In the genomic region with DNA sequence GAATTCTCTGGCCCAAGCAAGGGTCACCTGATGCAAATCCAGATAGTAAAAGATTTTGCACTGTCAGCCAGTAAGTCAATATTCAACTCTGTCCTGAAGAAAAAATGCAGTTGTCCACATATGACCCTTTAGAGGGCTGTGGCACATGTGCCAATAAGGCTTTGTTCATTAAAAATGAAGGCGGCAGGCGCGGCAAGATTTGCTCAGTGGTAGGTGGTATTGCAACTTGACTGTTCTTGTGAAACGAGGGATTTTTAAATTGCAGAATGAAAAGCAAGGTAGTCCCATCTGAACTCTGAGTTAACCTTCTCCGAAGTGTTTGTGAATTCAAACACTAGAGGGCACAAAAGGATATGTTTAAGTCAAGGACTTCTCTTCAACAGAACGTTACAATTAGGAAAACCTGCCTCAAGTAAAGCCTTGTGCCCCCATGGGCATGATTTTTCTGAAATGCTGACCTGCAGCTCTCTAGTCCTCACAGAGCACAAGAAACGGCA, we compare ENCODE assay signal across 9 mouse cellular contexts.
DNase-seq lines count a peak whose midpoint lies in the region; ATAC-seq and TF ChIP-seq lines count a peak whose summit lies in the region.
"Had no signal": no experiment of that assay in that cellular context is flagged by ENCODE, and none has a peak within 500 bp of the region (broad histone marks: within the 10 kb centered on the region; RNA-seq: fewer than 3 reads in every experiment).

No protein-coding gene starts in this region.

- no peaks in the 10 kb centered on the region for H3K36me3 ChIP-seq in heart, embryonic 16.5 days (ENCODE audit: control insufficient read depth, insufficient read depth)
- H3K36me3 ChIP-seq in kidney, adult 2 months (ENCODE audit: control insufficient read depth, insufficient read depth, low read length), result no peaks in the 10 kb centered on the region
- no peaks in the 10 kb centered on the region for H3K36me3 ChIP-seq in midbrain, embryonic 14.5 days (ENCODE audit: control insufficient read depth, insufficient read depth, low read length)
- H3K36me3 ChIP-seq in thymus, adult 2 months (ENCODE audit: control insufficient read depth, insufficient read depth, low read length), result no peaks in the 10 kb centered on the region
- H3K36me3 ChIP-seq: neural tube, embryonic 12.5 days had no signal

- H3K4me2 ChIP-seq in heart, embryonic 16.5 days (ENCODE audit: low read depth, low read length), result peak overlapping the region; percentile 46; the same call in 1 of the 2 replicates
- H3K4me2 ChIP-seq in midbrain, embryonic 14.5 days (ENCODE audit: low read length), result no peak overlapping the region
- H3K4me2 ChIP-seq: neural tube, embryonic 12.5 days had no signal

- no peak overlapping the region for H3K9ac ChIP-seq in heart, embryonic 16.5 days (ENCODE audit: low read length)
- no peak overlapping the region for H3K9ac ChIP-seq in midbrain, embryonic 14.5 days (replicated peaks; ENCODE audit: low read length)
- H3K9ac ChIP-seq: neural tube, embryonic 12.5 days had no signal

- no peaks in the 10 kb centered on the region for H3K27me3 ChIP-seq in heart, embryonic 16.5 days (ENCODE audit: control insufficient read depth, insufficient read depth, low read length)
- H3K27me3 ChIP-seq in kidney, adult 2 months (replicated peaks; ENCODE audit: control insufficient read depth, insufficient read depth, low read length), result no peaks in the 10 kb centered on the region
- H3K27me3 ChIP-seq in midbrain, embryonic 14.5 days (ENCODE audit: control insufficient read depth, insufficient read depth, low read length), result no peaks in the 10 kb centered on the region
- H3K27me3 ChIP-seq in thymus, adult 2 months (ENCODE audit: control insufficient read depth, insufficient read depth, low read length), result no peaks in the 10 kb centered on the region
- H3K27me3 ChIP-seq: neural tube, embryonic 12.5 days had no signal

- H3K27ac ChIP-seq in heart, embryonic 16.5 days (ENCODE audit: low read length), result no peak overlapping the region
- peak overlapping the region; percentile 90 for H3K27ac ChIP-seq in kidney, adult 2 months (ENCODE audit: insufficient read depth, low read depth, low read length)
- no peak overlapping the region for H3K27ac ChIP-seq in midbrain, embryonic 14.5 days (replicated peaks; ENCODE audit: low read depth, low read length)
- H3K27ac ChIP-seq in thymus, adult 2 months (ENCODE audit: control insufficient read depth, insufficient read depth, low read length), result no peak overlapping the region
- H3K27ac ChIP-seq: neural tube, embryonic 12.5 days had no signal

- 10% methylated on average over 7 of the region's 7 CpGs for WGBS in heart, embryonic 16.5 days
- WGBS in kidney, adult 2 months, result 11% methylated on average over 7 of the region's 7 CpGs
- 14% methylated on average over 7 of the region's 7 CpGs for WGBS in midbrain, embryonic 14.5 days
- WGBS in thymus, adult 2 months, result 10% methylated on average over 7 of the region's 7 CpGs

- no peak for DNase-seq in heart, postnatal 36 days
- peak; percentile 72 for DNase-seq in ES-CJ7 (ENCODE audit: low read depth, low spot score)
- DNase-seq in c-Kit-positive CD71-positive TER-119-negative erythroid progenitor cells, embryonic 14.5 days (ENCODE audit: low read depth), result peak; percentile 43
- DNase-seq in kidney, adult 2 months, result peak; percentile 79
- peak; percentile 81 for DNase-seq in midbrain, embryonic 14.5 days
- no peak for DNase-seq in thymus, adult 2 months
- DNase-seq in thymus, postnatal 25 days, result no peak

- ATAC-seq in heart, embryonic 16.5 days (replicated peaks; ENCODE audit: extremely low read depth, insufficient read depth, low FRiP score), result no peak
- ATAC-seq in midbrain, embryonic 14.5 days (ENCODE audit: low FRiP score, low TSS enrichment), result no peak

- intact Hi-C loops in heart, postnatal 36 days (cut with DNase I), result loop anchor here (1.0 to 5.0 kb wide), 3 partner anchors 120 to 291 kb away; no protein-coding TSS in a partner anchor

- H3K4me3 ChIP-seq in heart, embryonic 16.5 days (ENCODE audit: low read length), result no peak overlapping the region
- 0 out of 2 replicates have a peak overlapping the region, but pooled peaks have one; percentile 1 for H3K4me3 ChIP-seq in kidney, adult 2 months (ENCODE audit: insufficient read depth, low read depth, low read length)
- H3K4me3 ChIP-seq in midbrain, embryonic 14.5 days (replicated peaks; ENCODE audit: low read depth, low read length), result no peak overlapping the region
- H3K4me3 ChIP-seq in thymus, adult 2 months (ENCODE audit: control insufficient read depth, insufficient read depth, low read length), result no peak overlapping the region
- H3K4me3 ChIP-seq: neural tube, embryonic 12.5 days had no signal

- H3K9me3 ChIP-seq in heart, embryonic 16.5 days (replicated peaks; ENCODE audit: control insufficient read depth, low read length), result no peaks in the 10 kb centered on the region
- no peaks in the 10 kb centered on the region for H3K9me3 ChIP-seq in midbrain, embryonic 14.5 days (ENCODE audit: control insufficient read depth, low read length)
- H3K9me3 ChIP-seq: neural tube, embryonic 12.5 days had no signal

- H3K4me1 ChIP-seq in heart, embryonic 16.5 days (ENCODE audit: control insufficient read depth, insufficient read depth, low read length), result no peaks in the 10 kb centered on the region
- H3K4me1 ChIP-seq in kidney, adult 2 months (ENCODE audit: control insufficient read depth, insufficient read depth, low read length), result peaks cover 25% of the 10 kb centered on the region
- 0 out of 2 replicates have a peak, but pooled peaks cover 2% of the 10 kb centered on the region for H3K4me1 ChIP-seq in midbrain, embryonic 14.5 days (ENCODE audit: control insufficient read depth, insufficient read depth, low read length)
- no peaks in the 10 kb centered on the region for H3K4me1 ChIP-seq in thymus, adult 2 months (replicated peaks; ENCODE audit: control insufficient read depth, insufficient read depth, low read length)
- H3K4me1 ChIP-seq: neural tube, embryonic 12.5 days had no signal

- TF ChIP-seq CTCF in kidney, adult 2 months (conservative IDR thresholded peaks at IDR 0.05; ENCODE audit: insufficient read depth, insufficient read length, low read depth, low read length), result 0 out of 2 replicates have a peak, but pooled peaks have one; percentile 23
- TF ChIP-seq CTCF in thymus, adult 2 months (IDR thresholded peaks at IDR 0.05; ENCODE audit: borderline replicate concordance, control insufficient read depth, extremely low read depth, insufficient read depth, low read length, poor library complexity), result no peak

- TF ChIP-seq POLR2A in kidney, adult 2 months (IDR thresholded peaks at IDR 0.05; ENCODE audit: low read depth, low read length), result no peak
- no peak for TF ChIP-seq POLR2A in thymus, adult 2 months (IDR thresholded peaks at IDR 0.05; ENCODE audit: control insufficient read depth, extremely low read depth, insufficient read depth, low read length, poor library complexity)

Comparison
In these comparisons a context has a peak if more than half of its experiments do, and no peak if none do; other contexts are left out.
1. DNase-seq: peak in ES-CJ7 (single experiment), c-Kit-positive CD71-positive TER-119-negative erythroid progenitor cells, embryonic 14.5 days (single experiment), kidney, adult 2 months (single experiment) and midbrain, embryonic 14.5 days (single experiment); none in heart, postnatal 36 days (0 of 2), thymus, adult 2 months (single experiment) and thymus, postnatal 25 days (single experiment).